Mouse (Mus musculus): ENCODE data around the gene Aldoart2. TPM values are rescaled to one million over a fixed set of nuclear protein-coding genes. Genes with fewer than 3 reads are reported as not detected.
"Not testable (repeated sequence)": the region's sequence is repeated elsewhere in the genome, so short reads cannot be mapped to it uniquely, and the experiment has no call there.

Aldoart2 gene
- not detected for total RNA-seq (2022)

DNA sequence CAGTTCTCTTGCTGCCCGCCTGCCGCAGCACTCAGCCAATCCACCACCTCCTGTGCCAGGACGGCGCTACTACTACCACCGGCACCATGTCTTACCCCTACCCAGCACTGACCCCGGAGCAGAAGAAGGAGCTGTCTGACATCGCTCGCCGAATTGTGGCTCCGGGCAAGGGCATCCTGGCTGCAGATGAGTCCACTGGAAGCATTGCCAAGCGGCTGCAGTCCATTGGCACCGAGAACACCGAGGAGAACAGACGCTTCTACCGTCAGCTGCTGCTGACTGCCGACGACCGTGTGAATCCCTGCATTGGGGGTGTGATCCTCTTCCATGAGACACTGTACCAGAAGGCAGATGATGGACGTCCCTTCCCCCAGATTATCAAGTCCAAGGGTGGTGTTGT lies at the start of gene Aldoart2:
Aldoart2 (plus strand) TSS at position 34 of the 400 bp plus-strand sequence.
- no peak for DNase-seq

DNA sequence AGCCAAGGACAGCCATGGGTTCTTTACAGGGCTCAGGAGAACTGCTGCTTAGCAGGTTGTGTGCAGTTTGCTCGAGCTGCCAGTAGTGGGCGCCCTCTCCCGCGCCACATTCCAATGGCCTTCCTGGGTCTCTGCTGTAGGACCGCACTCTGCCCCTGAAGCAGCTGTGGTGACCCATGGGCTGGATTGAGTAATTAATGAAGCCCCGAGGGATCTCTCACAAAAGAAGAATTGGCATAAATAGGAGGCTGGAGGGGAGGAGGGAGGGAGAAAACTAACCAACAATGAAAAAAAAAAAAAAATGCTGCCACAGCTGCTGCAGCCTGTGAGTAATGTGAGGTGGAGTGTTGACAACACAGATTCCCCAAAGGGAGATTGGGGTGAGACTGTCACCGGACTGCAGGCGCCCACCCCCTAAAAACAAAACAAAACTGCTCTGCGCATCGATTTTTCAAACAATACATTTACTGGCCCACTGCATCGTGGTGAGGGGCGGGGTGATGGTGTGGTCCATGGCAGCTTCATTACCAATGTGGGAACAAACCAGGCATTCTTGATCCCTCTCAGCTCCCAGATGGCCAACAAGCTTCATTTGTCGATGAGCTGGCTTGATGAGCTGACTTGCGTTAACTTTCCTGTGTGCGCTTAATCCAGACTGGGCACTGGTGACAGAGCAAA lies 46.8 kb upstream of the Aldoart2 start:
- peak; percentile 17 for DNase-seq

DNA sequence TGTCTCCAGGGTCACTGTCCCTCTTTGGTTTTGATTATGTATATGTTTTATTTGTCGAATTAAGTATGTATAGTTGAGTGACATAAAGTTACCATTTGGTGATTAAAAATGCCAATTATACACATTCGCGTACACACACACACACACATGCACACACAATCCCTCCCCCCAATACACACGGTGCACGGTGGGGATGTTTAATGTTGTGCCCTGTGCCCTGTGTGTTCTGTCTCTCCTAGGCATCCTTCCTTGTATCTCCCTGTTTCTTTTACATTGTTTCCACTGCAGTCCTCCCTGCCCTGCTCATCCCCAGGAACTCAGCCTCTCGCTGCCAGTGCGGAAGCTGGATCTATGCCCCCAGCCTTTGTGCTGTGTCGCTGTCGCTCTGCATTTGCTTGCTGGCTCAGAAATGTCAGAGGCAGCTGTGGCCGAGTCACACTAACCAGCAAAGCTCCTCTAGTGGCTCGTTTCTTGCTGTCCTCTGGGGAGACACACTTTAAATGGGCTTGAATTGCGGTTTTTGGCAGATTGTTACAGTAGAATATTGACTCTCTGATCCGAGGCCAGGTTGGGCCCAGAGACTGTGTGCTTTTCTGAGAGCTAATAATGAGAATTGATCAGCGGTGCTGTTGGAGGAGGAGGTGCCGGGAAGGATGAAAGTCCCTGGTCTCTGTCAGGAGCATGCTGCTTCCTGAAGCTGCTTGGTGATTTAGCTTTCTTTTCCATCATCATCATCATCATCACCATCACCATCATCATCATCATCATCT lies 37.9 kb upstream of the Aldoart2 start:
- no peak for DNase-seq

DNA sequence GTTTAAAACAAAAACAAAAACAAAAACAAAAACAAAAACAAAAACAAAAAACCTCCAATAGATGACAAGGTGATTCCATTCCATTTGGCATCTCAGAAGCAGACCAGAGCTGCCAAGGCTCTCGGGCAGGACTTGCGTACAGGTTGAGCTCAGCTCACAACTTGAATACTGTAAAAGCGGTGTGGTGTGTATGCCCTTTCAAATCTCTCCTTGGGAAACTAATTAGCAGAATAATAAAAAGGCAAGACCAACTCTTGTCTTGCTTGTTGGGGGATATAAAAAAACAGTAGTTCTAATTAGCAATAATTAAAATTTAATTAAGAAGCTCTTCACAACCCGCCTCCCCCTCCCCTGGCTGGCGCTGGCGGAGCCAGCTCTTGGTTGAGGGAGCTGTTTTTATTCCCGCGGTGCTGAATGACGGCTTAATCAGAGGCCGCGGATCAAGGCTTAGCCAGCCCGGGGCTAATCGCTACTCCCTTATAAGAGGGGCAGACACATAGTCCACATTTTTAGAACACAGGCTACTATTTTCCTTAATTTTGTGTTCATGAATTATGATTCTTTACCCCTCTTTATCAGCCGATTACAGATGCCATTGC lies 28.4 kb upstream of the Aldoart2 start:
- DNase-seq: no peak

DNA sequence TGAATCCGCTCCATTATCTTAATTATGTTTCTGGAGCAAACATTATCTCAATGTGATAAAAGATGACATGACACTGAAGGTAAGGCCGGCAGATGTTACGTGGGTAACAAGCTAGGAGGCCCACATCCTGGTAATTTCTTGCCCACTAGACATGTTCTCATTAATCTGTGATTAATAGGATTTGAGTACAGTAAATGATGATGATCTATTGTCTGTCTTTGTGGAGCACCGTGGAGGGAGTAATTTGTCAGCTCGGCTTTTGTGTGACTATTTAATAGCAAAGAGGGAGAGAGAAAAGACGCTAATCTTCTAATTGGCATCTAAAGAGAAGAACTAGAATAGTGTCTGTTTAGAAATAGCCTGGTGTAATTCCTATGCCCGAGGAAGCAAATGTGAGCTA lies 27.3 kb upstream of the Aldoart2 start:
- no peak for DNase-seq

DNA sequence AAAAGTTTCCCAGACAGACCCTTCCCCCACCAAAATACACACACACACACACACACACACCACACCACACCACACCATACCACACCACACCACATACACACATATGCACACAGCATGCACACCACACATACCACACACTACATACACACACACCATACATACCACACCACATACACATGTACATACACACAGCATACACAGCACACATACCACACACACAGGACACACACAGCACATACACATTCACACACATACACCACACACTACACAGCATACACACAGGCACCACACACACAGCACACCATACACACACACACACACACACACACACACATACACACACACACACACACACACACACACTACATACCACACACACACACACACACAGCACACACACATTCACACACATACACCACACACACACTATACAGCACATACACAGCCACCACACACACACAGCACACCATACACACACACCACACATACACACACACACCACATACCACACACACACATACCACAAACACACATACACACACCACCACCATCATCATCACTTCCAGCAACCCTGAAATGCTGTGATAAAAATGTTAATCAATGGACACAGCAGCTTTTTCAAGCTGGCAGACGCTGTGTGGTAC lies 26.6 kb upstream of the Aldoart2 start:
- DNase-seq: no peak

DNA sequence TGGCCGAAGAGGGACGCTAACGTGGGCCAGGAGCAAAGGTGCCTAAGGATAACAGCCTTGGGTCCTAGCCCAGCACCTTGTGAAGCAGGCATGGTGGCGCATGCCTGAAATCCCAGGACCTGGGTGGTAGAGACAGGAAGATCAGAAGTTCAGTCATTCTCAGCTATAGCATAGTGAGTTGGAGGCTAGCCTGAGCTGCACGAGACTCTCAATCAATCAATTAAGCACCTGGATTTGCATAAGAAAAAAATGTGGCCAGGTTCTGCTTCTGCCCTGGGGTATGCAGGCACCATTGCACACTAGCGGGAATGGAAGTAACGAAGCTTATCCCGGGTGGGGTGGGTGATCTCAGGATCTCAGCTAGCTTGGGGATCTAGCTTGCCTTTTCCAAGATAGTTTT lies 25.9 kb upstream of the Aldoart2 start:
- DNase-seq: no peak

DNA sequence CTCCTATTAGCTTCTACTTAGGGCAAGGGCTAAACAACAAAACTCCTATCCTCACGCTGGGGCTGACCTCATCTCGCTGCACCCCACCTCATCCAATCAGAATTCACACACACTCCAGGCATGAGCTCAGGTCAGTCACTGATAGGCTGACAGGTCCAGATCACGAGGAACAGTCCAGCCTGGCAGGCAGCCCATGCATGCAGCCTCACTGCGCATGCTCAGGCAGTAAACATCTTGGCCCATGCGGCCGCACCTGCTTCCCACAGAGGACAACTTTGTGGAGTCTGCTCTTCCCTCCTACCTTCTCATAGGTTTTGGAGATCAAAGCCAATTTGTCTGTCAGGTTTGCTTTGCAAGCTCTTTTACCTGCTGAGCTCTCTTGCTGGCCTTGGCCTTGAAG lies 10.1 kb upstream of the Aldoart2 start:
- DNase-seq: not testable (repeated sequence)

DNA sequence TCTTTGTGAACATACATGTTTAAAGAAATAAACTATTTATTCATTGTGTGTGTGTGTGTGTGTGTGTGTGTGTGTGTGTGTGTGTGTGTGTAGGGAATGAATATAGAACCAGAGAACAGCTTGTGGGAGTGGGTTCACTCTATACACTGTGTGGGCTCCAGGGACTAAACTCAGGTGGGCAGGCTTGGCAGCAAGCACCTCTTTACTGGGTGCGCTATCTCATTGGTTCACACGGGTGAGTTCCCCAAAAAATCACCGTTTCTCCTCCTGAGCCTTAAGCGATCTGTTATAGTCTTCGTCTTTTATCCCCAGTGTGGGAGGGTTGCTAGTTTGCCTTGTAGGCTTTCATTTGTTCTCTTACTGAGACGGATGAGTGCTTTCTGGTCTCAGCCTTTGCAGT lies 7.2 kb upstream of the Aldoart2 start:
- DNase-seq: no peak

DNA sequence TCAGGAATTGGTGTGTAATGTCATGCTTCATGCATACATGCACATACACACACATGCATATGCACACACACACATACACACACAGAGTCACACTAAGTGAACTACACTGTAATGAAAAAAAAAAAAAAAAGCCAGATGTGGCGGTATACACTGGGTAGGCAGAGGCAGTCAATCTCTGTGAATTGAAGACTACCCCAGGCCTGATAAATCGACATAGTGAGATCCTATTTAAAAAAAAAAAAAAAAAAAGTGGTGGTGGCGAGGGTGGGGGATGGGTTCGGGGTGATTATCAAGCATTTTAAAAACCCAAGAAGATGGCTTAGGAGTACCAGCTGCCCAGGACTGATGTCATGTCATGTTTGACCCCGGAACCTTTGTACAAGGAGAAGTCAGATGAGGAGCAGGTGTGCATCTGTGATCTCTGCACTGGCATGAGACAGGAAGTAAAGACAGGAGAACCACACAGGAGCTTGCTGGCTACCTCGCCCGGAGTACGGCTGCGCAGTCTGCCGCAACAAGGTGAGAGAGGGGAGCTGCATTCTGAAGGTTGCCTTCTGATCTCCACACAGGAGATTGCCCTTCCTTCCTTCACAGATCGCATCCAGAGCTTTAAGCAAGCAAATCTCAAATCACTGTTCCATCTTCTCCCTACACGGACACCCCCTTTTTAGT lies 5.7 kb upstream of the Aldoart2 start:
- no peak for DNase-seq

DNA sequence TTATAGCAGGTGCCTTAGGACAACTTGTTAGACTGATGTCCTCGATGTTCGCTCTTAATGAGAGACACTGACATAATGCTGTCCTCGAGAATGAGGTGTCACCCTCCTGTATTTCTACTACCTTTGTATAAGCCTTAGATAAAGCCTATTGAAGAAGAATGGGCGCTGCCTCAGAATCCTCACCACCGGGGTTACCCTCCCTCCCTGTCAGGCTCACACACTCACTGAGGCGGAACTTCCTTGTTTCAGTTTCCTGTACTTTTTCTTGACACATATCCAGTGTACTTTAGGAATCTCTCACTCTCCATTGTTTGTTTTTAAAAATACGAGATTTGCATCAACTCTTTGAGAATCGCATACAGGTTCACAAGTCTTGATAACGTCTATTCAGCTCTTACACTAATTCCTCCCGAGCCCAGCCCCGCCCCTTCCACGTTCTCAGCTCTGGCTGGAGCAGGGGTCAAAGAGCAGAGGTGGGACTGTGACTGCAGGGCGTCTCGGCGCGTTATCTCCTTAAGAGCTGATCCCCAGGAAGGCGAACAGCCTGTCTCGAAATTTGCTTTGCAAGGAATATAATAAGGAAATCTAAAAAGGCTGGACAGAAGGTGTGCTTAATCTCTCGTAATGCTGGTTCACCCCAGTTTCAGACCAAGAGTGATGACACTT lies 4.9 kb upstream of the Aldoart2 start:
- peak; percentile 6 for DNase-seq

DNA sequence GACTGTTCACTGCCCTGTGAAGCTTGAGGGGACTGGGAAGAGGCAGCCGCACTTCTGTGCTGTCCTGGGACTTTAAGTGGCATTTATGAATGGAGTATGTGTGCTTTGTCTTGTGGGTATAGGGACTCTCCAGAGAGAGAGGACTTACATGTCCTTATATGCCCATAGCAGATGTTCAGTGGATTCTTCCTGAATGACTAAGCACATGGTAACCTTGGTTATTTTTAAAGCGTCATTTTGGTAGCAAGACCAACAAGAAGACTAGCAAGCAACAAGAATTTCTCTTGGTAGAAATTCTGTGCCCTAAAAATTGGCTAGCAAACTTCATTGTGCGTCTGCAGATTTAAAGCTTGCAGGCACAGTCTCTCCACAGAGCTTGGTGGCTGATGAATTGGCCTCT lies 1.3 kb upstream of the Aldoart2 start:
- DNase-seq: no peak

DNA sequence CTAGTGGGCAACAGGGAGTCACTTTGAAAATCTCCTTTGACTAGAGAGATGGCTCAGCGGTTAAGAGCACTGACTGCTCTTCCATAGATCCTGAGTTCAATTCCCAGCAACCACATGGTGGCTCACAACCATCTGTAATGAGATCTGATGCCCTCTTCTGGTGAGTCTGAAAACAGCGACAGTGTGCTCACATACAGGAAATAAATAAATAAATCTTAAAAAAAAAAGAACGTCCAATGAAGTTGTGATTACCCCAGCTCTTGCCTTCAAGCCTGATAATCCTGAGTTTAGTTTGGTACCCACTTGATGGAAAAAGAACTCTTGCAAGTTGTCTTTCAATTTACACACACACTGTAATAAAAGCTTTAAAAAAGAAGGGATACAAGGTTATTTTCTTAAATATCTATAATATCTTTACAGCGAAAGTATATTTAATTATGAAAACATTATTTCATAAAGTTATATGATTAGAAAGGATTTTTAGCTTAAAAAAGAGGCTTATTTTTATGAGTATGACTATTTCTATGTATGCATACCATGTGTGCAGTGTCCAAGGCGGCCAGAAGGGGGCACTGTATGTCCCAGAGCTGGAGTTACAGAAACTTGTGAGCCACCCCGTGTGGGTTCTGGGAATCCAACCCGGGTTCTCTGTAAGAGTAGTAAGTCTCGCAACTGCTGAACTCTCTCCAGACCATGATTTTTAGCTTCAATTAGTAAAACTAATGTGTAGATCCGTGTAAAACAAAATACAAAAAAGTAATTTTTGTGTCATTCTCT lies 664 bp upstream of the Aldoart2 start:
- DNase-seq: no peak

DNA sequence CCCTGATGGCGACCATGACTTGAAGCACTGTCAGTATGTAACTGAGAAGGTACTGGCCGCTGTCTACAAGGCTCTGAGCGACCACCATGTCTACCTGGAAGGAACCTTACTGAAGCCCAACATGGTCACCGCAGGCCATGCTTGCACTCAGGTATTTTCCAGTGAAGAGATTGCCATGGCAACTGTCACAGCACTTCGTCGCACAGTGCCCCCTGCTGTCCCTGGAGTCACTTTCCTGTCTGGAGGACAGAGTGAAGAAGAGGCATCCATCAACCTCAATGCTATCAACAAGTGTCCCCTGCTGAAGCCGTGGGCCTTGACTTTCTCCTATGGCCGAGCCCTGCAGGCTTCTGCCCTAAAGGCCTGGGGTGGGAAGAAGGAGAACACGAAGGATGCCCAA lies 828 bp downstream of the Aldoart2 start:
- no peak for DNase-seq

DNA sequence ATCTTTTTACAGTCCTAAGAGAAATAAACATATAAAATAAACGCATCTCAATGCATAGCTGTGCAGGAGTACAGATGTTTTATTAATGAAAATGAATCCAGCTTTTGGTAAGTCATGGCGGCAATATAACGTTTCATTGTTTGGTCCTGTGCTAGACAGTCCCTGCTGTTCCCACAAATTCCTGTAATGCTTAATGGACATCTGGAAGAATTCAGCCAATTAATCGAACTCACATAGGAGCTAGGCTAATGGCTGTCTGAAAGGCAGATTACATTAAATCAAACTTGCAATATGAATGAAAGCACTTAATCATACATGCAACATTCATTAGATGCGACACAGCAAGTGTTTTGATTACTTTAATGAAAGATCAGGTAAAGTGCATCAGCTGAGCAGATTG lies 1.8 kb downstream of the Aldoart2 start:
- no peak for DNase-seq

DNA sequence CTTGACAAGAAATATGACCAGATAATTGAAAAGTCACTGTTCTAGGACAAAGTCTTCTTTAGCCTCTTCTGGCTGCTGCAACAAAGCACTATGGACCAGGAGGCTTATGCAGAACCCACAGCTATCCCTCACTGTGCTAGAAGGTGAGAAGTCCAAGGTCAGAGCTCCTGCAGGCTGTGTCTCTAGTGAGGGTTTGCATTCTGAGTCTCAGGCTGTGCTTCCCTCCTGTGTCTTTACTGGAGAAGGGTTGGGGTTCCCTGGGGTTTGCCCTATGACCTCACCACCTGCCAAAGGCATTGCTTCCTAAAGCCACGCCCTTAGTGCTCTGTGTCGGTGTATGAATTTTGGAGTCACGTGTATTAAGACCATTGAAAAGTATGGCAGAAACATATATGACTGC lies 3.4 kb downstream of the Aldoart2 start:
- no peak for DNase-seq

DNA sequence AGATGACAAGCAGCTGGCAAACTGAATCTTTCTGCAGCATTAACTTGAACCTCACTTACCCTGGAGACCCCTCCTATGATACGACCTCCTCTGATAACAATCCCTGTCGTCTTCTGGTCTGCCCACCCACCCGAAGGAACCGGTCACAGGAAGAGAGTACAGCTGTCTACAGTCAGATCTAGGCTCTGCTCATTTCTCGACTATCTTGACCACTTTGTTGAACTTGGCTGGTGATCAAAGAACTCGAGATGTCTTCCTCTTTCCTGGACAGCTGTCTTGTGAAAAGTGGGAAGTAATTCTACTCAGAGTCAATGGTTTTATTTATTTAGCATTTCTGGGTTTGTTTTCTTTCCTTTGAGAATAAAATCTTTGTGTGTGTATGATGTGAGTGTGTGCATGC lies 4.6 kb downstream of the Aldoart2 start:
- DNase-seq: no peak

DNA sequence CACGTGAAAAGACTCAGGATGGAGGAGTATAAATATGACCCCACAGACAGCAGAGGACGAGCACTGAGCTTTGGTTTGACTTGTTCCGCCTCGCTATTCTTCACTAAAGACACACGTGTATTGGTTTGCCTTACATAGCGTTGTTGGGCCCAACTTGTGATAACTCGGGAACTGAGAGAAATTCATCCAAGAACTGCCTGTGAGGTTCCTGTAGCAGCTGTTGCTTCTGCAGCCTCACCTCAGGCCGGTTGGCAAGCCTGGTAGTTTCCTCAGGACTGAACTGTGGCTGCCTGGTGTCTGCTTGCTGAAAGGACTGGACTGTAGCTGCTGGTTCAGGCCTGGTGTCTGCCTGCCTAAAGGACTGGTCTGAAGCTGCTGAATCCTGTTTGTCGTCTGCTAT lies 5.6 kb downstream of the Aldoart2 start:
- no peak for DNase-seq

DNA sequence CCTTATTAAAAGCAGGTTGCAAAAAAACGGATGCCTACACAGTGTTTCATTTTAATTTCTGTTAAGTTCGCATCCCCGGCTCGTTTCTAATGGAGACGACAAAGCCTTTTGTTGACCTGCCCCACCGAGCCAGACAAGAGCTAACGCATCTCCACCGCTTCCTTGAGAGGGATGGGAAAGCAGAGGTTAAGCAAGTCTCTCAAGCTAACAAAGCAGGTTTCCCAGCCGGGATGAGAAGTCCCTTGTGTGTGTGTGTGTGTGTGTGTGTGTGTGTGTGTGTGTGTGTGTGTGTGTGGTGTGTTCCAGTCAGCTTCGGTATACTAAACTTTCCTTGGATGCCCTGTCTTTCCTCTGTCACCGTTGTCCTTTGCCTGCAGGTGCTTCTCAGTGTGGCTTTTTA lies 6.1 kb downstream of the Aldoart2 start:
- no peak for DNase-seq

DNA sequence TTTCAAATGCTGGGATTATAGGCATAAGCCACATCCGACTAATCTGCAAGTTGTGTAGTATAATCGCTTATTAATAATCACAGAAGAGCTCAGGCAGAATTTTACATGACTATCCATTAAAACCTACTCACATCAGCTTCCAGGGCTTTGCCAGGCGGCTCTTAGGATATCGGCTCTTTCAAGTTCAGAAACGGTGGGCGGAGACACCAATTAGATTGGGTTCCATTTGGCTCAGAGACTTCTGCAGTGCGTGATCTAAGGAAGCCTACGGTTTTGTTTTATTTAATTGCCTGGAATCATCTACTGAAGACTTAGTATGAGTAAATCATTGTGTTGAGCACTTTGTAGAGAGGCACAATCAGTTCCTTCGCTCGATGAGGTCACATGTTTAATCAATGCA lies 6.6 kb downstream of the Aldoart2 start:
- no peak for DNase-seq

DNA sequence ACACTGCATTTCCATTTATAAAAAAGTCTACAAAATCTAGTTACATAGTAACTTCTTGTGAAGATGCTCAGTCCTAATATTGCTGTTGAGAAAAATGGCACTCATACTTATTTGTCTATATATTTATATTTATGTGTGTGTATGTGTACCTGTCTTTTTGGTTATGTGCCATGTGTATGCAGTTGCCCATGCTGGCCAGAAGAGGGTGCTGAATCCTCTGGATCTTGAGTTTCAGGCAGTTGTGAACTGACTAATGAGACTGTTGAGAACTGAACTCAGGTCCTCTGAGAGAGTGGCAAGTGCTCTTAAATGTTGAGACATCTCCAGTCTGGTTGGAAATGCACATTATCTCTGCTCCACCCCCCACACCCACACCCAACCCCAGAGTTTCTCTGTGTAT lies 8.1 kb downstream of the Aldoart2 start:
- no peak for DNase-seq

All from adrenal gland, adult 8-10 months (tissue).